Mouse (Mus musculus): ENCODE measurements around the gene Pheta1. TPM values are rescaled to one million over a fixed set of nuclear protein-coding genes. Genes with fewer than 3 reads are reported as not detected.

The Pheta1 gene
- polyA plus RNA-seq, 1 experiment from 2014 or later = 15.3 TPM

DNA sequence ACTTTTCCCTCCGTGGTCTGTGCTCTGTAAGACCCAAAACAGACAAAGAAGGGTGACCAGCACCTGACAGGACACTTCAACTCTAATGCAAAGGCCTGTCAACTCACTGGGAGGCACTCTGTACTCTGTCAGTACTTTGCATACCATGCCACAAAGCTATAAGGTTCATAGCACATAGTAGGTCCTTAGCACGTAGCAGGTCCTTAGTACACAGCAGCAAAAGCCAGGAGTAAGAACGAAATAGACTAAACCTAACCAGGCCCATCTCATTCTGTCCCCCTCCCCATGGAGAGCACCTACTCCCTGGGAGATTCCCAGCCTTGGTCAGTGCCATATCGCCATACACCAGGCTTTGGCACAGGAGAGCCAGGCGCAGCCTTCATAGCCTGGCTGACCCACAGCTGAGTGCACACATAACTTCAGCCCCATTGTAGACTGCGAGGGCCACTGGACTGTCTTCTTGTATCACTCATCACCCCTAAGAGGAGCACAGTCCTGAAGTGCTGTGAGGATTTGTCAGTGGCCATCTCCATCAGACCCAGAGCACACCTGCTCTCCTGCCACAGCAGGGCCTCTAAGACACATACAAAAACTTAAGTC lies 17.7 kb upstream of the Pheta1 start:
- 85% methylated on average over 6 of the region's 6 CpGs for WGBS
- Histone ChIP-seq H3K4me3 (ENCODE audit: low read length) (no peak overlapping the region), H3K9ac (ENCODE audit: low read length) (no peak overlapping the region), H3K4me2 (ENCODE audit: low read depth, low read length) (no peak overlapping the region), H3K9me3 (replicated peaks; ENCODE audit: control insufficient read depth, low read length) (no peaks in the 10 kb centered on the region), H3K4me1 (ENCODE audit: control insufficient read depth, insufficient read depth, low read length) (peaks cover 42% of the 10 kb centered on the region), H3K27ac (ENCODE audit: low read length) (no peak overlapping the region), H3K36me3 (ENCODE audit: control insufficient read depth, insufficient read depth) (peaks cover 17% of the 10 kb centered on the region; the same call in 1 of the 2 replicates), H3K27me3 (ENCODE audit: control insufficient read depth, insufficient read depth, low read length) (no peaks in the 10 kb centered on the region)
- no peak for ATAC-seq (replicated peaks; ENCODE audit: extremely low read depth, insufficient read depth, low FRiP score)

DNA sequence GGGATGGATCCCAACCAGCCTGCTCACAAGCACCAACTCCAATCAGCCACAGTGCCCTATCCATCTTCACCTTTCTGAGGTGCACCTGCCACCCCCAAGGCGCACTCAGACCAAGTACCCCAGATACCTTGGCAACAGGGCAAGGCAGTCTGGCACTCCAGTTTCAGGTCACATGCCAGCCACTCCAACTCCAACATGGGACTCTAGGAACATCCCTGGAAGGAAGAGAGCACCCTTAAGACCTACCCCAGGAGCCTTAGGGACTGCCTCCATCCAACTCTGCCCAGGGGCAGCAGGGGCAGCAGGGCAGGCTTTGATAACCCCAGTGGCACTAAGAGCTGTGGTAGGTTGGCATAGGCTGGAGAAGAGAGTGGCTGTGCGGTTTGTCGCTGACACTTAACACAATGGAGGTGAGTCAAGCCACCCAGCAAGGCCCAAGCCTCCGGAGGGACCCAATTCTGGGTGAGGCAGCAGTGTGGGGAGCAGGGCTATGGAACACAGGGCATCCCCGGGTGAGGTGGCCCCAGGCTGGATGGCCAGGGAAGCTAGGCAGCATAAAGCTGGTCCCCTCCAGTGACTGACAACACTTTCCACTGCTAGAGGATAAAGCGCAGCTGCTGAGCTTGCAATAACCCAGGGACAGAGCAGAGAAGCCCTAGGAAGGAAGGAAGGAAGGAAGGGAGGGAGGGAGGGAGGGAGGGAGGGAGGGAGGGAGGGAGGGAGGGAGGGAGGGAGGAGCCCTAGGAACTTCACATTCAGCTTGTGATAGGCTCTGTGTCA lies 16.2 kb upstream of the Pheta1 start:
- H3K4me3 ChIP-seq (ENCODE audit: low read length) = no peak overlapping the region
- no peak for ATAC-seq (replicated peaks; ENCODE audit: extremely low read depth, insufficient read depth, low FRiP score)
- H3K4me1 ChIP-seq (ENCODE audit: control insufficient read depth, insufficient read depth, low read length) = peaks cover 44% of the 10 kb centered on the region
- peak overlapping the region; percentile 38; the same call in 1 of the 2 replicates for H3K9ac ChIP-seq (ENCODE audit: low read length)
- peaks cover 9% of the 10 kb centered on the region; the same call in 1 of the 2 replicates for H3K36me3 ChIP-seq (ENCODE audit: control insufficient read depth, insufficient read depth)
- H3K9me3 ChIP-seq (replicated peaks; ENCODE audit: control insufficient read depth, low read length) = no peaks in the 10 kb centered on the region
- no peaks in the 10 kb centered on the region for H3K27me3 ChIP-seq (ENCODE audit: control insufficient read depth, insufficient read depth, low read length)
- peak overlapping the region; percentile 37 for H3K4me2 ChIP-seq (ENCODE audit: low read depth, low read length)
- H3K27ac ChIP-seq (ENCODE audit: low read length) = peak overlapping the region; percentile 42; the same call in 1 of the 2 replicates
- WGBS = 69% methylated on average over 6 of the region's 6 CpGs

- H3K4me3 ChIP-seq (ENCODE audit: low read length) = 0 out of 2 replicates have a peak overlapping the region, but pooled peaks have one; percentile 72
- H3K4me1 ChIP-seq (ENCODE audit: control insufficient read depth, insufficient read depth, low read length) = peaks cover 50% of the 10 kb centered on the region
- no peak for ATAC-seq (replicated peaks; ENCODE audit: extremely low read depth, insufficient read depth, low FRiP score)
- H3K27me3 ChIP-seq (ENCODE audit: control insufficient read depth, insufficient read depth, low read length) = no peaks in the 10 kb centered on the region
- H3K36me3 ChIP-seq (ENCODE audit: control insufficient read depth, insufficient read depth) = peaks cover 4% of the 10 kb centered on the region; the same call in 1 of the 2 replicates
- H3K9ac ChIP-seq (ENCODE audit: low read length) = no peak overlapping the region
- H3K27ac ChIP-seq (ENCODE audit: low read length) = peak overlapping the region; percentile 64
- no peaks in the 10 kb centered on the region for H3K9me3 ChIP-seq (replicated peaks; ENCODE audit: control insufficient read depth, low read length)
- WGBS = 93% methylated on average over 2 of the region's 2 CpGs
- H3K4me2 ChIP-seq (ENCODE audit: low read depth, low read length) = peak overlapping the region; percentile 97
Measured at GRCm38 (mm10) chr5:121833159-121833558, 15.6 kb upstream of the Pheta1 start.

GRCm38 (mm10) chr5:121833572-121834240 lies 15.1 kb upstream of the Pheta1 start:
- H3K9ac ChIP-seq (ENCODE audit: low read length) = no peak overlapping the region
- H3K9me3 ChIP-seq (replicated peaks; ENCODE audit: control insufficient read depth, low read length) = no peaks in the 10 kb centered on the region
- H3K4me1 ChIP-seq (ENCODE audit: control insufficient read depth, insufficient read depth, low read length) = peaks cover 51% of the 10 kb centered on the region

DNA sequence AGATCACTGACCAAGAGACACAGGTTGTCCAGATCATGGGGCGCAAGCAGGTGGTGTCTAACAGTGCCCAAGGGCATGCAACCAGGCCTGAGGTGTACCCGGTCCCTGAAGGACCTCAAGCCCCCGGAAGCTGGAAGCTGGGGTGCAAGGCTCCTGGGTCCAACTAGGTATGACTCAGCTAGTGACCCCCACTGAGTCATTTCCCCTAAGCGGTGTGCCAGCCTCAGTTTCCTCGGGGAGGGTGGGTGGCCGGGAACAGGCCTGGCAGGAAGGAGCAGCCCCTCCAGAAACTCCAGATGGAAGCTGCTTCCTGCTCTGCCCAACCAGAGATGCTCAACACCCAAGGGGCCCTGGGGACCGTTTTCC lies 14.6 kb upstream of the Pheta1 start:
- Histone ChIP-seq H3K27ac (ENCODE audit: low read length) (peak overlapping the region; percentile 87), H3K4me3 (ENCODE audit: low read length) (peak overlapping the region; percentile 72), H3K9me3 (replicated peaks; ENCODE audit: control insufficient read depth, low read length) (no peaks in the 10 kb centered on the region), H3K27me3 (ENCODE audit: control insufficient read depth, insufficient read depth, low read length) (no peaks in the 10 kb centered on the region), H3K36me3 (ENCODE audit: control insufficient read depth, insufficient read depth) (no peaks in the 10 kb centered on the region), H3K9ac (ENCODE audit: low read length) (no peak overlapping the region), H3K4me1 (ENCODE audit: control insufficient read depth, insufficient read depth, low read length) (peaks cover 49% of the 10 kb centered on the region), H3K4me2 (ENCODE audit: low read depth, low read length) (peak overlapping the region; percentile 97)
- no peak for ATAC-seq (replicated peaks; ENCODE audit: extremely low read depth, insufficient read depth, low FRiP score)
- 65% methylated on average over 7 of the region's 7 CpGs for WGBS

More at GRCm38 (mm10) chr5:121833572-121834240, 15.1 kb upstream of the Pheta1 start:
- H3K4me3 ChIP-seq (ENCODE audit: low read length) = peak overlapping the region; percentile 72
- peak overlapping the region; percentile 97 for H3K4me2 ChIP-seq (ENCODE audit: low read depth, low read length)
- WGBS = 46% methylated on average over 10 of the region's 10 CpGs
- peak overlapping the region; percentile 87 for H3K27ac ChIP-seq (ENCODE audit: low read length)
- ATAC-seq (replicated peaks; ENCODE audit: extremely low read depth, insufficient read depth, low FRiP score) = 0 out of 2 replicates have a peak, but pooled peaks have one; percentile 3
- no peaks in the 10 kb centered on the region for H3K27me3 ChIP-seq (ENCODE audit: control insufficient read depth, insufficient read depth, low read length)
- no peaks in the 10 kb centered on the region for H3K36me3 ChIP-seq (ENCODE audit: control insufficient read depth, insufficient read depth)

GRCm38 (mm10) chr5:121834991-121835747 lies 13.6 kb upstream of the Pheta1 start:
- Histone ChIP-seq H3K27ac (ENCODE audit: low read length) (peak overlapping the region; percentile 87), H3K4me1 (ENCODE audit: control insufficient read depth, insufficient read depth, low read length) (peaks cover 48% of the 10 kb centered on the region), H3K4me3 (ENCODE audit: low read length) (peak overlapping the region; percentile 72), H3K4me2 (ENCODE audit: low read depth, low read length) (peak overlapping the region; percentile 97), H3K36me3 (ENCODE audit: control insufficient read depth, insufficient read depth) (no peaks in the 10 kb centered on the region), H3K27me3 (ENCODE audit: control insufficient read depth, insufficient read depth, low read length) (no peaks in the 10 kb centered on the region), H3K9ac (ENCODE audit: low read length) (peak overlapping the region; percentile 91), H3K9me3 (replicated peaks; ENCODE audit: control insufficient read depth, low read length) (no peaks in the 10 kb centered on the region)
- no peak for ATAC-seq (replicated peaks; ENCODE audit: extremely low read depth, insufficient read depth, low FRiP score)
- 20% methylated on average over 12 of the region's 12 CpGs for WGBS

DNA sequence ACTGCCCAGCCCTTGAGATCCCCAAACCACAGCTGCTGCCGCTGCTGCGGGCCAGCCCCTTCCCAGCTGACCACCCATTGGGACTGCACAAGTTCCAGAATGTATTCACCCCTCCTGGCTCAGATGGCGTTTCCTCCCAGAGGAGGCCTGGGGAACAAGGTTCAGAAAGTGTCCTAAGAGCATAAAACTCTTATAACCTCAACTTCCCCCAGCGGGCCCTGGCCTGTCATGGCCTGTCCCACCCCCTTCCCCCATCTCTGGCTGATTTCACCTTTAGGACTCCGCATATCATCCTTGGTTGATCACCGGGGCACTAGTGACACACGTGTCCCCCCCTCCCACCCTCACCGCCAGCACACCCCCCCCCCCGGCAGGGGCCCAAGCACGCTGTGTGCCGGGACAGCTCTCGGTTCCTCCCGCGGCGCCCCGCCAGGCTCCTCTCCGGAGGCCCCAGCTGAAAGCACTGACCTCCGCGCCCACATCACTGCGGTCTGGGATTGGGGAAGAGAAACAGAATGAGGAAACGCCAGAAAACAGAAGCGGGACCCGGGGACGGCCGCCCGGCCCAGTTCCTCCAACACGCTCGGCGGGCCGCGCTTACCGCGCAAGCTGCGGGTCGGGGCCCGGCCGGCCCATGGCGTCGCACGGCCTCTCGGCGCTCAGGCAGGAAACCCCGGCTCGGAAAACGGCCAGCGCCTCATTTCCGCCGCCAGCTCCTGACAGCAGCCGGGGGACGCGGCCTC lies 12.7 kb upstream of the Pheta1 start:
- H3K27ac ChIP-seq (ENCODE audit: low read length) = peak overlapping the region; percentile 87
- under 1% methylated on average over 50 of the region's 51 CpGs for WGBS
- ATAC-seq (replicated peaks; ENCODE audit: extremely low read depth, insufficient read depth, low FRiP score) = peak; percentile 8; the same call in 1 of the 2 replicates
- H3K4me1 ChIP-seq (ENCODE audit: control insufficient read depth, insufficient read depth, low read length) = peaks cover 48% of the 10 kb centered on the region
- no peaks in the 10 kb centered on the region for H3K27me3 ChIP-seq (ENCODE audit: control insufficient read depth, insufficient read depth, low read length)
- H3K4me2 ChIP-seq (ENCODE audit: low read depth, low read length) = peak overlapping the region; percentile 97
- no peaks in the 10 kb centered on the region for H3K9me3 ChIP-seq (replicated peaks; ENCODE audit: control insufficient read depth, low read length)
- H3K9ac ChIP-seq (ENCODE audit: low read length) = peak overlapping the region; percentile 91
- peak overlapping the region; percentile 72 for H3K4me3 ChIP-seq (ENCODE audit: low read length)
- H3K36me3 ChIP-seq (ENCODE audit: control insufficient read depth, insufficient read depth) = no peaks in the 10 kb centered on the region
